Mouse (Mus musculus): Measurements from ENCODE around the gene Sgk2.

DNA sequence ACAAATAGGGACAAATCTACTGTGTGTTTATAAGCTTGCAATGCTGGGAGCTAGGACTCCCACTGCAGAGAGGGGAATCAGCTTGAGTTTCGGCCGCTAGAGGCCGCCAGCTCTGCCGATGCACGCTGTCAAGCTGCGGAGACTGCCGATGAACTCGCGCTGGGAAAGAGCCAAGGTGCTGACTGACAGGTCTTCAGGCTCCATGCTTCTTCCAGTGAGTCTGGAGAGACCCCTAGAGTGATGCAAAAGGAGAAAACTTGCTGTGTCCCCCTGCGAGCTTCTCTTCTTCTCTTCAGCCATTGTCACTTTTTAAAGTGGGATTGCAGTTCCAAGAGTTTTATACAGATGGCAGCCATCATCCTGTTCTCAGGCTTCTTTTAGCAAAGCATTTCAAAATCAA lies 61.0 kb downstream of the Sgk2 start:
- TF ChIP-seq CTCF (IDR thresholded peaks at IDR 0.05; ENCODE audit: borderline replicate concordance, control insufficient read depth, extremely low read depth, insufficient read depth, low read length, poor library complexity) (peak; percentile 90), POLR2A (IDR thresholded peaks at IDR 0.05; ENCODE audit: control insufficient read depth, extremely low read depth, insufficient read depth, low read length, poor library complexity) (no peak)
